Mouse (Mus musculus) heart, adult 2 months (tissue): ENCODE measurements at regions not wholly inside any gene's neighbourhood (a gene's known extent, or its start where the extent isn't known, plus 50 kb on each side); places are given as distances from the start of the nearest gene placed in this dataset.

ENCODE experiments used
- DNase-seq, 2 experiments: peaks; one replicate each; pipeline ENCODE4 v3.0.0; 2021
- H3K27ac ChIP-seq: fragments of 200-600 bp; 2 replicates; pipeline ENCODE4 v1.8.1; 2022
- H3K27me3 ChIP-seq: fragments of 200-500 bp; 2 replicates; pipeline ENCODE4 v1.6.1; 2012; ENCODE audit warnings: mild to moderate bottlenecking, low read length, inconsistent platforms, mixed read lengths; ENCODE audit not compliant: control insufficient read depth, insufficient read depth
- H3K36me3 ChIP-seq: fragments of 200-500 bp; 2 replicates; pipeline ENCODE4 v1.6.1; 2012; ENCODE audit warnings: low read length, inconsistent platforms; ENCODE audit not compliant: control insufficient read depth, insufficient read depth
- H3K4me1 ChIP-seq: fragments of 200-500 bp; 2 replicates; pipeline ENCODE4 v1.6.1; 2011; ENCODE audit warnings: low read length; ENCODE audit not compliant: control insufficient read depth, insufficient read depth
- H3K4me3 ChIP-seq: fragments of 200-600 bp; 2 replicates; pipeline ENCODE4 v1.8.1; 2022
- H3K79me2 ChIP-seq: fragments of 200-500 bp; replicated peaks from 2 replicates; pipeline ENCODE4 v1.6.1; 2012; ENCODE audit warnings: mild to moderate bottlenecking, inconsistent platforms, low read length, moderate library complexity, mixed read lengths; ENCODE audit not compliant: control insufficient read depth, insufficient read depth
- H3K9ac ChIP-seq: fragments of 200-500 bp; 2 replicates; pipeline ENCODE4 v1.6.1; 2012; ENCODE audit warnings: low read depth, mild to moderate bottlenecking, control low read depth, inconsistent platforms, low read length, mixed read lengths
- CTCF ChIP-seq: fragments of 200-600 bp; IDR thresholded peaks from 2 replicates; pipeline ENCODE4 v1.8.1; 2022; ENCODE audit warnings: antibody characterized with exemption, mild to moderate bottlenecking, moderate library complexity
- EP300 ChIP-seq: fragments of 200-500 bp; IDR thresholded peaks from 2 replicates; pipeline ENCODE4 v1.6.1; 2011; ENCODE audit warnings: low read depth, low read length, control low read depth; ENCODE audit not compliant: insufficient read depth
- POLR2A ChIP-seq: fragments of 200-500 bp; IDR thresholded peaks from 2 replicates; pipeline ENCODE4 v1.6.1; 2011; ENCODE audit warnings: mild to moderate bottlenecking, low read depth, low read length, control low read depth; ENCODE audit not compliant: insufficient read depth
- WGBS: fragments of 180-500 bp; shearing (Covaris S2); methylation state at CpG from one replicate; pipeline ENCODE4 v1.1.7; 2018; 5-methylcytosine and 5-hydroxymethylcytosine counted together
- intact Hi-C: fragments of 180-260 bp; cut with DNase I; formaldehyde crosslinking; loops from one replicate; pipeline ENCODE4 v1.15.1; 2025

DNA sequence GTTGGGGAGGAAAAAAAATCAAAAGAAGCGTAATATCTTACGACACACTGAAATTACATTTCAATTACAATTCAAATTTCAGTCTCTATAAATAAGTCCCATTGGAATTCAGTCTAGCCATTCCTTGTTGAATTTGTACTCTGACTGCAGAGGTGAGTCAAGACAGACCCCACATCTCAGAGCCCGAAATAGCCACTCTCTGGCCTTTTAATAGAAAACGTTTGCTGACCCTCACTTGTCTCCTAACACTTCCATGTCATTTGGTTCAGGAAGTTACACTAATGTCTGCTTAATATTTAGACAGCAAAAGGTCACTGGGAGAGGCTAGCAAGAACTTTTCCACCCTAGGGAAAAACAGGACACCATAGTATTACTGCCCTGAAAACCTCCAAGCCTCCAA, 623.1 kb upstream of the Nox3 start:
- no peaks in the 10 kb centered on the region for H3K36me3 ChIP-seq
- no peaks in the 10 kb centered on the region for H3K27me3 ChIP-seq
- WGBS, result 63% methylated on average over 4 of the region's 4 CpGs
- intact Hi-C loops, result no loop called here
- no peak for DNase-seq
- H3K9ac ChIP-seq, result no peak overlapping the region
- H3K4me1 ChIP-seq, result no peaks in the 10 kb centered on the region
- H3K79me2 ChIP-seq, result no peaks in the 10 kb centered on the region
- TF ChIP-seq EP300, result no peak
- TF ChIP-seq CTCF, result no peak
- no peak for TF ChIP-seq POLR2A
- H3K27ac ChIP-seq, result no peak overlapping the region
- no peak overlapping the region for H3K4me3 ChIP-seq

DNA sequence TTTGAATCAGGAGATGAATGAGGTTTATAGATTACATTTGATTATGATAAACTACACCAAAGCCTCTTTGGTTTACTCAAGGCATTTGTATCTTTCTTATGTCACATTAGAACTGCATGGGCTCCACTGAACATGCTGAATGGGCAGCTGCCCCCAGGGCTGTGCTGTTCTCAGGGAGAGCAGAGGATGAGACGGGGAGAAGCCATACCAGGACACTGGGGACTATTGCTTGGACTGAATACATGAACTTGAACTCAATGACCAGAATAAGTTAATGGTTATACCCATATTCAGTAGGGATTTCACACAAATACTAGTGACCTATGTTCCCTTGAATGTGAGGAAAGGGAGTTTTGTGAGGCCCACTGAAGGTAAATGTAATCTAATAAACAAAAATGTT, 632.7 kb upstream of the Nox3 start:
- Histone ChIP-seq H3K36me3 (no peaks in the 10 kb centered on the region), H3K27ac (no peak overlapping the region), H3K4me1 (no peaks in the 10 kb centered on the region), H3K4me3 (no peak overlapping the region), H3K9ac (no peak overlapping the region), H3K27me3 (no peaks in the 10 kb centered on the region), H3K79me2 (no peaks in the 10 kb centered on the region)
- WGBS, result 76% methylated on average over 1 of the region's 1 CpGs
- no peak for DNase-seq
- intact Hi-C loops, result no loop called here
- TF ChIP-seq CTCF (no peak), EP300 (no peak), POLR2A (no peak)

DNA sequence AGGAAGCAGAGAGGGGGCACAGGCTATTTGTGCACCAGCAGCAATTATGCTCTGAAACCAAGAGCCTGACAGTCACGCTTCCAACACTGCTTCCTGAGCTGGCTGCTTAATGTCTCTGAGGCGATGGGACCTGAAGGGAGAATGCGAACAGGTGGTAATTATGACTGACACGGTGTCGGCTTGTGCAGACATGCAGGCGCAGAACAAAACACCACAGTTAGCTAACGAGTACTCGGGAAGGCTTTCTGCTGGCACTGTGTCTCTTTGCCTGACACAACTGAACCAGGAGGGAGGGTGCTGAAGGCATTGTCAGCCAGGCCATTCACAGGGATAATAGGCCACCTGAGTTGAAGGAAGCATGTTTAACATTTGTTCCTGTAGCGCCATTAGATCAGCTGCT, 635.6 kb upstream of the Nox3 start:
- TF ChIP-seq EP300 (no peak), POLR2A (no peak), CTCF (no peak)
- no peaks in the 10 kb centered on the region for H3K79me2 ChIP-seq
- intact Hi-C loops, result no loop called here
- H3K27me3 ChIP-seq, result no peaks in the 10 kb centered on the region
- no peak overlapping the region for H3K27ac ChIP-seq
- DNase-seq, result no peak
- no peak overlapping the region for H3K9ac ChIP-seq
- no peaks in the 10 kb centered on the region for H3K4me1 ChIP-seq
- H3K4me3 ChIP-seq, result no peak overlapping the region
- H3K36me3 ChIP-seq, result no peaks in the 10 kb centered on the region
- WGBS, result 82% methylated on average over 9 of the region's 9 CpGs

DNA sequence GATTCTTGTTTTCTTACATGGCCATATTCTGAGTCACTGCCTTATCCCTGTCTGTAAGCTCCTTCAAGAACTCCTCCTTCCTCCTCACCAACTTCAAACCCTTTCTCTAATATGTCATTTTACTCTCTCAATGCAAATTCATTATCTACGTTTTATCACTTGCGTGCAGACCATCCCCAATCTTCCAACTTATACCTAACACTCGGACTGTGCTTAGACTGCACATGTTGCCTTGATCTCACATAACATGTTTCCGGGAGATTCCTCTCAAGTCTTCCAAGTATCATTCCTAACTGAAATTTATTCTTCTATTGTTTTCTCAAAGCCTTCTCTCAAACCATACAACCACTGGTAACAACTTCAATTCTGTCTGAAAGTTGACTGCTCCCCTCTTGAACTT, 637.0 kb upstream of the Nox3 start:
- intact Hi-C loops, result no loop called here
- Histone ChIP-seq H3K79me2 (no peaks in the 10 kb centered on the region), H3K4me3 (no peak overlapping the region), H3K4me1 (no peaks in the 10 kb centered on the region), H3K27ac (no peak overlapping the region), H3K36me3 (no peaks in the 10 kb centered on the region), H3K27me3 (no peaks in the 10 kb centered on the region), H3K9ac (no peak overlapping the region)
- 90% methylated on average over 4 of the region's 4 CpGs for WGBS
- TF ChIP-seq POLR2A, result no peak
- DNase-seq, result no peak

DNA sequence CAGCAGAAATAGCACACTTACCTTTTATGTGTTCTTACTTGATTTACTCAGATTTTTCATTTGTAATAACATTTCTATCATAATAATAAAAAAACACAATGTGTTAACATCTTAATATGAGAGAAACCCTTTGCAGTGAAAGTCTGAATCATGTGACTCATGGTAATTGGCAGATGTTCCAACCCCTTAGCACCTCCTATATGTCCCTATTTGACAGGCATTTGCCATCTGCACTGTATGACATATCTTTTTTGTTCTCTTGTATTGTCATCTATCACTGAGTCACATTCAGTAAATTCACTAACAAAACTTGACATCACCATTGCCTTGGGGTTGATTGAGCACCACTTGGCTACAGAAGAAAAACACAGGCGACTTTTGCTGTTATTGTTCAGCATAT, 641.1 kb upstream of the Arid1b start:
- intact Hi-C loops, result no loop called here
- no peaks in the 10 kb centered on the region for H3K4me1 ChIP-seq
- H3K79me2 ChIP-seq, result no peaks in the 10 kb centered on the region
- H3K27me3 ChIP-seq, result no peaks in the 10 kb centered on the region
- no peak overlapping the region for H3K9ac ChIP-seq
- TF ChIP-seq POLR2A, result no peak
- no peak for TF ChIP-seq EP300
- no peak for TF ChIP-seq CTCF
- H3K4me3 ChIP-seq, result no peak overlapping the region
- H3K36me3 ChIP-seq, result no peaks in the 10 kb centered on the region
- H3K27ac ChIP-seq, result no peak overlapping the region
- DNase-seq, result no peak
- WGBS, result 42% methylated on average over 1 of the region's 1 CpGs

DNA sequence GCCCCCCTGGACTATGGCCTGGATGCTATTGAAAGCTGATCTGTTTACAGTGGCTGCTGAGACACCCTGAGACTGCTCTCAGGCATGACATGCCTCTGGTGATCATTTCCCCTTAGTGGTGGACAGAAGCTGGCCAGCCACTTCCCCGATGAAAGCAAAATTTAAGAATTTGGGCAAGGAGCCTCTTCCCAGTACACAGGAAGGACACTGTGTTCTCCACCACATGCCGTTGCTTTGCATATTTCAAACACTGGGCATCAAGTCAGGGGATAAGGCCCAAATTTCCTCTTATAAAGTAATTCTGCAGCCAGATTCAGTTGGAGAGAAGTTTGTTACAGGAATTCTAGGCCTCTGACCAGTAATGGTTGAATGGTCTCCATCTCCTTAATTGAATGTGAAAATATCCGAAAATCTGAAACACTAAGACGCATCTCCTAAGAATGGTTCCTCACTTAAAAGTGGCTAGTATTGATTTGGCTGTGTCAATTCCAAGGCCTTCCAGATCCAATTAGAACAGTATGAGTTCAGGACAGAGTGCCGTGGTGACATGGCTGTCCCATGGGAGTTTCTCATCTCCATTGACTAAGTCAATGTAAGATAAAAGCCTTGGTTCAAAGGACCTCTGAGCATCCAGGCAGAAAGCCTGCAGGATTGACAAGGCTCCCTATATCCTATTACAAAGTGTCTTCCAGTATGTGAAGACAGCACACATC, 638.5 kb upstream of the Arid1b start:
- no peaks in the 10 kb centered on the region for H3K4me1 ChIP-seq
- DNase-seq, result peak in 1 of 2 experiments; percentile 11
- no peaks in the 10 kb centered on the region for H3K27me3 ChIP-seq
- H3K9ac ChIP-seq, result no peak overlapping the region
- H3K79me2 ChIP-seq, result no peaks in the 10 kb centered on the region
- H3K27ac ChIP-seq, result no peak overlapping the region
- WGBS, result 75% methylated on average over 5 of the region's 5 CpGs
- no peaks in the 10 kb centered on the region for H3K36me3 ChIP-seq
- intact Hi-C loops, result no loop called here
- H3K4me3 ChIP-seq, result no peak overlapping the region
- TF ChIP-seq CTCF (no peak), POLR2A (no peak), EP300 (no peak)
